Mouse (Mus musculus): ENCODE data around the gene Gnb1. TPM values are rescaled to one million over a fixed set of nuclear protein-coding genes. Genes with fewer than 3 reads are reported as not detected.

Gnb1 gene
- total RNA-seq, 2 experiments from 2014 or later, result 104 to 119 TPM

DNA sequence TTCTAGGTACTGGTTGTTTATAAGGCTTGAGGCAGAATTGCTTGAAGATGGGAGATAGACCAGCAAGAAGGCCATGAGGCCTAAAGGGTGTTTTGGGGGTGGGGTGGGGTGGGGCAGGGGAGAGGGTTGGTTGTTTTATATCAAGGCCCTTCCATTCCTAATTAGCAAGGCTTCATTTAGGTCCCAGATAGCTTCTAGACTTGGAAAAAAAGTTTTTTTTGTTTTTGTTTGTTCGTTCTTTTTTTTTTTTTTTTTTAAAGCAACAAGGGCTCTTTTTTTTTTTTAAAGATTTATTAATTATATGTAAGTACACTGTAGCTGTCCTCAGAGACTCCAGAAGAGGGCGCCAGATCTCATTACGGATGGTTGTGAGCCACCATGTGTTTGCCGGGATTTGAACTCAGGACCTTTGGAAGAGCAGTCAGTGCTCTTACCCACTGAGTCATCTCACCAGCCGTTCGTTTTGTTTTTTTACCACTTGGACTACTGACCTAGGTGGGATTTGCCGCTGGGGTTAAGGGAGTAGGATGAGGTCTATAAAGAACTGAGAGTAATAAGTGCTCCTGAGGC is 26.9 kb downstream of the Gnb1 start:
- no peak for DNase-seq
- intact Hi-C loops (cut with DNase I; ENCODE audit: low total_unique reads), result no loop called here

DNA sequence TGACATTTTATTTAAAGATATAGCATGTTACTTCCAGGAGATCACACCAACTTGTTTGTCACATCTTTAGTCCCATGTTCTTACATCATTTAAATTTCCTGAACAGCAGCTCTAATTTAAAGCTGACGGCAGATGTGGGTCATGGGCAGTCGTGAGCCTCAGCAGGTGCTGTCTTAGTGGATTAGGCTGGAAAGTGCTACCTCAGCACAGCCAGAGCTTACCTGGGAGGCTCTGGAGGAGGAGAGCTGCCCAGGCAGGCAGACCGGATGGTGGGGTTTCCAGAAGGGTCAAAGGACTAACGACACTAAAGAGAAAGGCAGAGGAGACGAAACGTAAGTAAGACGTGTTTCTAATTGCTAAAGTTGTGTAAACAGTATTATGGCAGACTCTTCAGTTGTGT is 31.2 kb downstream of the Gnb1 start:
- no peak for DNase-seq
- intact Hi-C loops (cut with DNase I; ENCODE audit: low total_unique reads), result no loop called here

DNA sequence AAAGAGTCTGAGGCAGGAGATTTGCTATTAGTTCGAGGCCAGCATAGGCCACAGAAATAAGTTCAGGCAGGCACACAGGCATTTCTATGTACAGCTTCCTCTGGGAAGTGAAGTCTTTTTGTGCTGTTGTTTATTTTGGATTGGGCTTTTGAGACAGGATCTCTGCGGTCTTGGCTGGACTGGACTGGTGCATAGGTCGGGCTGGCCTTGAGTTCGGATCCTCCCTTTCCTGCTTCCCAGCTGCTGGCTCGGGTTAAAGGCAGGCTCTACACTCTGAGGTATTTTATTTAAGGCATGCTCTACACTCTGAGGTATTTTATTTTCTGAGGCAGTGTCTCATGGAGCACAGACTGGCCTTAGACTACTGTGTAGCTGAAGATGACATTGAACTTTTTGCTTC is 34.6 kb downstream of the Gnb1 start:
- intact Hi-C loops (cut with DNase I; ENCODE audit: low total_unique reads), result no loop called here
- DNase-seq, result no peak

GRCm38 (mm10) chr4:155529294-155529693 is 38.1 kb downstream of the Gnb1 start:
- intact Hi-C loops (cut with DNase I; ENCODE audit: low total_unique reads), result no loop called here
- no peak for DNase-seq

DNA sequence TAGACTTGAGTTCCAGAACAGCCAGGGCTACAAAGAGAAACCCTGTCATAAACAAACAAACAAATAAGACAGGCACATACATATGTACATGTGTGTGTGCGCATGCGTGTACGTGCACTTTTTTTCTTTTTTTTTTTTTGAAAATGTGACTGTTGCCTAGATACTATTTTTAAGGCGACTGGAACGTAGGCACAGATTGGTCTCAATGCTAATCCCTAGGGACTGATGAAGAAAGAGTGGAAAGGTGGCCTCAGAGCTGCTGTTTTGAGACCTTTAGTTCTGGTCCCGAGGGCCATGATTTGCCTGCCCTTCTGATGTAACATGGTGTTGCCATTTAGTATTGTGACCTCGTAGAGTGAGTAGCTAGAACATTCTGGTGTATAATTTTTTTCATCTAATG is 58.8 kb downstream of the Gnb1 start:
- intact Hi-C loops (cut with DNase I; ENCODE audit: low total_unique reads), result no loop called here

DNA sequence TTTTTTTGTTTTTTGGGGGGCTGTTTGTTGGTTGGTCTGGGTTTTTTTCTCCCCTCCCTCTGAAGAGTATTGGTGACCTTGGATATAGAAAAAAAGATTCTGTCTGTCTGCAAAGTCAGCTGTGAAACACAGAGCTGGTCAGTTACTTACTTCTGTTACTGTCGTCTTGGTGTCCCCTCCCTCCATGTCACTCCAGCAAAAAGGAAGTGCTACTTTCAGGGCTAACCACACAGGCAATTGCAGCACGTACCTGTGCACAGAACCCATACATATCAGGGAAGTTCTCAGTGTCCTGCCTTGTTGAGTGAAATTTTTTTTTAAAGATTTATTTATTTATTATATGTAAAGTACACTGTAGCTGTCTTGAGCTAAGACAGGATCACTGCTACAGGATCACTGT is 59.3 kb downstream of the Gnb1 start:
- intact Hi-C loops (cut with DNase I; ENCODE audit: low total_unique reads), result no loop called here
- no peak for DNase-seq

More for the DNA sequence above, 58.8 kb downstream of the Gnb1 start:
- DNase-seq, result no peak

DNA sequence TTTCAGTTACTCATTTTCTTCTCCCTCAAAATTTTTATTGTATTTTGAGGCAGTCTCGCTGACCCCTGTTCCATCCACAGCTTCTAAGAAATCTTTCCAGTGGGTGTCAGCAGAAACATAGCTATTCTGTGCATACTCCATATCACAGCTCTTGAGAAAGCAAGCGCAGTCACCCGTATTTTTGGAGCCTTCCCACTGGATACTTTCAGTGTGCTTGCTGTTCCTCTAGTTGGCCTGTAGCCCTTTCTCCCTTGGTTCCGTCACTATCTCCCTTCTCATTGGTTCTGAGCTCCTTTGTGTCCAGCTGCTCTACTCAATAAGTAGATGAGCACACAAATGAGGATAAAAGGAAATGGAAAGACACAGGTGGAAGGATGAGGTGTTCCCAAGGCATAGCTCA is 59.9 kb downstream of the Gnb1 start:
- intact Hi-C loops (cut with DNase I; ENCODE audit: low total_unique reads), result no loop called here
- no peak for DNase-seq

GRCm38 (mm10) chr4:155552917-155553532 is 61.9 kb downstream of the Gnb1 start:
- DNase-seq, result no peak
- intact Hi-C loops (cut with DNase I; ENCODE audit: low total_unique reads), result no loop called here

- intact Hi-C loops (cut with DNase I; ENCODE audit: low total_unique reads), result no loop called here
- no peak for DNase-seq
Measured at GRCm38 (mm10) chr4:155554880-155555279, 63.7 kb downstream of the Gnb1 start.

DNA sequence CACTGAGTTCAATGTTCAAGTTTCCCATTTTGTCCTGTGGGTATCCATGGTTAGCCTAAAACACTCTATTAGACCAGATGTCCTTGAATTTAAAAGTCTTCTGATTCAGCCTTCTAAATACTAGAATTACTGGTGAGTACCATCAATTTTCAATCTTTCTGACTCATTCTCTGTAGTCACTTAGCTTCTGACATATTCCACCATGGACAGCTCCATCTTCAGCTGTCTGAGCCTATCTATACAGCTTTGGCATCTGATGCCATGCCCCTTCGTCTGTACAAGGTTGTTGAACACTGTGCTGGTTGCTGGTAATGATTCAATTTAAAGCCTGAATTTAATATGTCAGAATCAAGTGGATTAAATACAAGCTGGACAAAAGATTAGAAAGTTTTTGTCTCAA is 64.3 kb downstream of the Gnb1 start:
- intact Hi-C loops (cut with DNase I; ENCODE audit: low total_unique reads), result no loop called here
- no peak for DNase-seq

GRCm38 (mm10) chr4:155559454-155559853 is 68.3 kb downstream of the Gnb1 start:
- intact Hi-C loops (cut with DNase I; ENCODE audit: low total_unique reads), result no loop called here
- no peak for DNase-seq

DNA sequence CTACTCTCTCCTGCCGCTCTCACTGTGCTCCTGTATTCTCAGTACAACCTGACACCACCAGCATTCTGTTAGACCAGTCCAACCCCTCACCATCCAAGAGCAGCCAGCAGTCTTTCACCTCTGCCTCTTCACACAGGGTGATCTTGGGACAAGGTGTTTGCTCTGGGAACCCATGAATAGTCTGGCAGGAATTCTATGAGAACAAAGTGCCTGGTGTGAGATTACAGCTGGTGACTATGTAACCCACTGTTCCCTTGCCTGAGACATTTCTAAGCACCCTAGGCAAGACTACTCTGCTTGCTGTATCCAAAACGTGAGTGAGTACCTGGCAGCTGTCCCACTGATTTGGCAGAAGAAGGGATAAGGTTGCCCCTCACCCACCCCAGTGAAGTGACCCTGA is 69.8 kb downstream of the Gnb1 start:
- DNase-seq, result no peak
- intact Hi-C loops (cut with DNase I; ENCODE audit: low total_unique reads), result no loop called here

GRCm38 (mm10) chr4:155561661-155562442 is 70.7 kb downstream of the Gnb1 start, which contains the start of gene Nadk:
Nadk (plus strand) TSS chr4:155562378.
- intact Hi-C loops (cut with DNase I; ENCODE audit: low total_unique reads), result no loop called here
- no peak for DNase-seq

DNA sequence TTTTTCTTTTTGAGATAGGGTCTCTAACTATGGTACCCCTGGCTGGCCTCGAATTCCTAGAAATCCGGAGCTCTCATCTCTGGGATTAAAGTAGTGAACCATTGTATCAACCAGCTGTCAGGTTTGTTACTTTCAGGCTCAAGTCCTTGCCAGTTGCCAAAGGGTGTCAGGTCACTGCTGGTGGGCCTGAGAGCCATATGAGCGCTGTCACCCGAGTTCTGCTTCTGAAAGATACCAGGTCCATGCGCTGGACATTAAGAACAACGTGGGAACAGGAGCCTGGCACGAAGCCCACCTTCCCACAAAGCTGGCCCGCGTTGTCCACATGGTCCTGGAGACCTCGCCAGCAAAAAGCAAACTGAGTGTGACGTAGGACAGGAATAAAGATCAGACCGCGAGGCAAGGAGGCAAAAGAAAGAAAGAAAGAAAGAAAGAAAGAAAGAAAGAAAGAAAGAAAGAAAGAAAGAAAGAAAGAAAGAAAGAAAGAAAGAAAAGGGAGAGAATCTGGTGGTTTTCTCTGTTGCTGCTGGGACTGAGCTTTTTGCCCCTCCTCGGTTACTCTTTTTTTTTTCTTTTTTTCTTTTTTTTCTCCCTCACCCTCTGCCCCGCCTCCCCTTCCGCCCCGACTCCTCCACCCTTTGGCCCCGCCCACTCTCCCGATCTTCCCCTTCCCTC is 71.7 kb downstream of the Gnb1 start:
- intact Hi-C loops (cut with DNase I; ENCODE audit: low total_unique reads), result no loop called here
- DNase-seq, result peak; percentile 67

DNA sequence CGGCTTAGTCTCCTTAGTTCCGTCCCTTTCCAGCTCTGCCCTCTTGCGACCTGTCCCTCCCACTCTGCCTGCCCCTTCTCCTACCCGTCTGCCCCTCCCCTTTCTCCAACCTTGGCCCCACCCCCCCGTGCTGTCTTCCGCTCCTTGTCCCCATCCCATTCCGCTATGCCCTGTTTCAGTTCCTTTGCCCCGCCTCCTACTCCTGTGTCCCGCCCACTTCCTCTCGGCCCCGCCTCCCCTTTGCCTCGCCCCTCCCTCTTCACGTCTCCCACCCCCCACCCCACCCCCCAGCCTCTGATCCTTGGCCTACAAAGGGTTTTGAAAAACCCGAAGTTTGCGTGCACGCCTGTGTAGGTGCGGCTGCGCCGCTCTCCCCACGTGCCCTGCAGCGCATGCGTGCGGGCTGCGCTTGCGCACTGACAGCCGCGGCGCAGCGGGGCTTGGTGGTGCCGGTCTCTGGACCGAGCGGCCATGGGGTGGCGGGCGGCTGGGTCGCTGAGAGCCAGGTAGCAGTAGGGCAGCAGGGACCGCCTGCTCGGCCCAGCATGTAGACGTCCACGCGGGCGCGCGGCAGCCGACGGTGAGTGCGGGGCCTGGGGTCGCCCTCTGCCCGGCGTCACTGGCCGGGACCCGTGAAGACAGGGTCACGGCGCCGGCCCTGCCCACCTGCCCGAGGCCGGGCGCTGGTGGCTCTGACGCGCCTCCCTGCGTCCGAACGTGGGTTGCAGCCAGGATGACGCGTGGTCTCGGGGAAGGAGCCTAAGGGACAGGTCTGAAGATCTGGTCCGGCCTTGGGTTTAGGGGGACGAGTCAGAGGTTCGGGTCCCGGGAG is 72.5 kb downstream of the Gnb1 start:
- DNase-seq, result peak; percentile 96
- intact Hi-C loops (cut with DNase I; ENCODE audit: low total_unique reads), result no loop called here

DNA sequence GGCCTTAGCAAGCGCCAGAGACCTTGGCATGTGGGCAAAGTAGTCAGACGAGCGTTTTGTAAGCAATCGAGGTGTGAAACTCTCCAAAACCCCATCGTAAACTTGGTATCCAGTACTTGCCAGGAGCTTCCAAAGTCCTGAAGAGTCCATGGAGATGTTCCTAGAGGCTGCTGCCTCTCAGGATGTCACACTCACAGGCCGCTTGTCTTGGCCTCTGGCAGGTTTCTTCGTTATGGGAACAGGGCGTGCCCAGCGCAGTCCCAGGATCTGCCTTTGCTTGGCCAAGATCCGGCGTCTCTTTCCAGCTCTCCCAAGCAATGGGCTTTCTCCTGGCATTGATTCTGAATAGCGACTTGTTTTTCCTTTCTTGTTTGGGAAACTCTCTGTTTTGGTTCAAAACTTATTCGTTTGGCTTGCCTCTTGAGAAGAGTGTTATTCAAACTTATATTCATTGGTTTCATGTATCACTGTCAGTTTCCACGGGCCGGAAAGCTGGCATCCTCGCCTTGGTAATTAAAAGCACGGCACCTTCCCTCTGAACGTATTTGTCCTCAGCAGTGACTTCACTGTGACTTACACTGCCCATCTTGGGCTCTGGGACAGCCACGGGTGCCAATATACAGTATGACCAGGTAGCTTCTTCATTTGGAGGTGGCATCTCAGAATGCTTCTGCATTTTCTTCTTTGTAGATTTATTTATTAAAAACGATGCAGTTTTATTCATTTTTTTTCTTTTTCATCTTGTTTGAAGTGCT is 73.3 kb downstream of the Gnb1 start:
- peak; percentile 55 for DNase-seq
- intact Hi-C loops (cut with DNase I; ENCODE audit: low total_unique reads), result no loop called here

- no peak for DNase-seq
- intact Hi-C loops (cut with DNase I; ENCODE audit: low total_unique reads), result no loop called here
Measured at GRCm38 (mm10) chr4:155566555-155566954, 75.4 kb downstream of the Gnb1 start.

- intact Hi-C loops (cut with DNase I; ENCODE audit: low total_unique reads), result no loop called here
- DNase-seq, result no peak
Measured at GRCm38 (mm10) chr4:155568170-155568569, 77.0 kb downstream of the Gnb1 start.

All from gastrocnemius, postnatal 14 days (tissue).